Mouse (Mus musculus) hematopoietic multipotent progenitor cell, adult 10-12 weeks (in vitro differentiated cells): ENCODE measurements around the gene Ppp4r4. TPM values are rescaled to one million over a fixed set of nuclear protein-coding genes. Genes with fewer than 3 reads are reported as not detected.

Source experiments
- polyA plus RNA-seq: library from polyadenylated mRNA; stranded (reverse); fragments of >175 nt; gene quantifications from 2 replicates; pipeline ENCODE4 v1.2.3, GENCODE M21; 2012; ENCODE audit warnings: low replicate concordance

Gene Ppp4r4
- polyA plus RNA-seq: 0.02 and 0.04 TPM in 2 replicates

GRCm38 (mm10) chr12:103532020-103532648 lies at the start of gene Ppp4r4:
Gene Ppp4r4, plus strand, starts transcription at chr12:103532283.

GRCm38 (mm10) chr12:103631203-103631612 lies 99.1 kb downstream of the Ppp4r4 start, which contains the start of gene Serpina10:
Gene Serpina10, minus strand, starts transcription at chr12:103631444.

GRCm38 (mm10) chr12:103656848-103657626 lies 125.0 kb downstream of the Ppp4r4 start, which contains the start of gene Serpina6:
Gene Serpina6, minus strand, starts transcription at chr12:103657212.

Other genes with a start within 250 kb of the Ppp4r4 start
- gene Fam181a, start 221.3 kb upstream of the Ppp4r4 start, polyA plus RNA-seq: not detected in 2 replicates
- gene Asb2, start 176.3 kb upstream of the Ppp4r4 start, polyA plus RNA-seq: 132 and 134 TPM in 2 replicates
- gene Otub2, start 143.6 kb upstream of the Ppp4r4 start, polyA plus RNA-seq: 1.3 and 1.9 TPM in 2 replicates
- 0.12 TPM in 1 of 2 replicates, not detected in the other for gene 9330161L09Rik, start 124.5 kb upstream of the Ppp4r4 start, polyA plus RNA-seq
- 15.8 and 31.3 TPM in 2 replicates for gene Ddx24, start 106.5 kb upstream of the Ppp4r4 start, polyA plus RNA-seq
- 11.4 and 14.9 TPM in 2 replicates for gene Ifi27, start 98.1 kb upstream of the Ppp4r4 start, polyA plus RNA-seq
- 42.1 and 222 TPM in 2 replicates for gene Ifi27l2a, start 88.6 kb upstream of the Ppp4r4 start, polyA plus RNA-seq
- gene Ifi27l2b, start 75.1 kb upstream of the Ppp4r4 start, polyA plus RNA-seq: not detected in 2 replicates
- not detected in 2 replicates for gene Serpina10, start 99.2 kb downstream of the Ppp4r4 start, polyA plus RNA-seq
- gene Serpina6, start 124.9 kb downstream of the Ppp4r4 start, polyA plus RNA-seq: not detected in 2 replicates
- not detected in 2 replicates for gene Serpina16, start 143.9 kb downstream of the Ppp4r4 start, polyA plus RNA-seq
- not detected in 2 replicates for gene Serpina1f, start 163.2 kb downstream of the Ppp4r4 start, polyA plus RNA-seq
- gene Serpina1d, start 241.3 kb downstream of the Ppp4r4 start, polyA plus RNA-seq: not detected in 2 replicates